Mouse (Mus musculus) myocyte (in vitro differentiated cells): Measurements from ENCODE around the gene Iffo1.

ENCODE experiments used
- CEBPB ChIP-seq: IDR thresholded peaks from 2 replicates; pipeline ENCODE4 v1.6.1; 2011; ENCODE audit warnings: mild to moderate bottlenecking, moderate library complexity; ENCODE audit not compliant: poor library complexity, insufficient read depth, severe bottlenecking
- E2F4 ChIP-seq: IDR thresholded peaks from one replicate; pipeline ENCODE4 v1.6.1; 2011; ENCODE audit warnings: mild to moderate bottlenecking, control low read depth, moderate library complexity; ENCODE audit not compliant: insufficient read depth
- MAX ChIP-seq: IDR thresholded peaks from one replicate; pipeline ENCODE4 v1.6.1; 2011; ENCODE audit warnings: low read depth, mild to moderate bottlenecking, control low read depth
- MYOD1 ChIP-seq, 3 experiments: IDR thresholded peaks; one replicate each; pipeline ENCODE4 v1.6.1; 2011; ENCODE audit warnings: control low read depth in 2 of 3, low read depth in 2 of 3, mild to moderate bottlenecking in 2 of 3, moderate library complexity in 1 of 3; ENCODE audit not compliant: insufficient read length in 2 of 3, control insufficient read depth in 1 of 3
- MYOG ChIP-seq, 3 experiments: IDR thresholded peaks; one replicate each; pipeline ENCODE4 v1.6.1; 2011; ENCODE audit warnings: control low read depth in 2 of 3, low read depth in 2 of 3, mild to moderate bottlenecking in 2 of 3; ENCODE audit not compliant: insufficient read length in 2 of 3, control insufficient read depth in 1 of 3, insufficient read depth in 1 of 3
- POLR2A ChIP-seq: IDR thresholded peaks from one replicate; pipeline ENCODE4 v1.6.1; 2011; ENCODE audit warnings: low read depth, mild to moderate bottlenecking, control low read depth, moderate library complexity; ENCODE audit not compliant: insufficient read length
- POLR2AphosphoS2 ChIP-seq: IDR thresholded peaks from one replicate; pipeline ENCODE4 v1.6.1; 2011; ENCODE audit warnings: low read depth, control low read depth; ENCODE audit not compliant: insufficient read length
- REST ChIP-seq: IDR thresholded peaks from one replicate; pipeline ENCODE4 v1.6.1; 2011; ENCODE audit warnings: mild to moderate bottlenecking, control low read depth, moderate library complexity; ENCODE audit not compliant: insufficient read depth, insufficient read length
- SRF ChIP-seq: IDR thresholded peaks from one replicate; pipeline ENCODE4 v1.6.1; 2011; ENCODE audit warnings: low read depth; ENCODE audit not compliant: control insufficient read depth, insufficient read length
- TCF12 ChIP-seq: IDR thresholded peaks from one replicate; pipeline ENCODE4 v1.6.1; 2011; ENCODE audit warnings: mild to moderate bottlenecking, control low read depth; ENCODE audit not compliant: poor library complexity, insufficient read depth, severe bottlenecking
- TCF3 ChIP-seq: IDR thresholded peaks from one replicate; pipeline ENCODE4 v1.6.1; 2011; ENCODE audit warnings: low read depth, control low read depth; ENCODE audit not compliant: insufficient read length
- USF1 ChIP-seq: IDR thresholded peaks from one replicate; pipeline ENCODE4 v1.6.1; 2011; ENCODE audit warnings: low read depth, mild to moderate bottlenecking, control low read depth, moderate library complexity

GRCm38 (mm10) chr6:125099421-125099971 is 45.5 kb upstream of the Iffo1 start:
- TF ChIP-seq POLR2A: peak; percentile 46
- TF ChIP-seq USF1: no peak
- TF ChIP-seq REST: no peak
- no peak for TF ChIP-seq TCF3
- no peak for TF ChIP-seq CEBPB
- TF ChIP-seq E2F4: no peak
- no peak for TF ChIP-seq TCF12
- TF ChIP-seq MYOG (IDR thresholded peaks at IDR 0.05; ENCODE audit: control insufficient read depth in 1 of 3, insufficient read depth in 1 of 3, insufficient read length in 2 of 3, low read depth in 2 of 3): peak in 1 of 3 experiments; percentile 63
- TF ChIP-seq POLR2AphosphoS2: no peak
- no peak for TF ChIP-seq MAX
- TF ChIP-seq SRF: no peak
- TF ChIP-seq MYOD1 (IDR thresholded peaks at IDR 0.05; ENCODE audit: control insufficient read depth in 1 of 3, insufficient read length in 2 of 3, low read depth in 2 of 3): peak in 2 of 3 experiments; percentile 41 to 50
